Mouse (Mus musculus) embryonic facial prominence, embryonic 14.5 days (tissue): Measurements from ENCODE around the gene Tacc2. TPM values are rescaled to one million over a fixed set of nuclear protein-coding genes. Genes with fewer than 3 reads are reported as not detected.
A peak's percentile ranks its signal among the peaks of the same experiment; 100 is the strongest.

Experiments
- ATAC-seq: fragments of 200-750 bp; cut with Nextera tagmentation; 2 replicates; pipeline ENCODE4 v1.8.0; 2017; ENCODE audit warnings: low read depth, moderate number of reproducible peaks, moderate TSS enrichment
- DNase-seq: peaks from one replicate; pipeline ENCODE4 v3.0.0-alpha.2; 2015; ENCODE audit warnings: low spot score
- H3K27ac ChIP-seq: fragments of 300-500 bp; sonication (generic); replicated peaks from 2 replicates; pipeline ENCODE4 v1.5.1; 2014; ENCODE audit warnings: low read depth, mild to moderate bottlenecking, low read length, moderate library complexity
- H3K27me3 ChIP-seq: fragments of 300-500 bp; sonication (generic); replicated peaks from 2 replicates; pipeline ENCODE4 v1.6.1; 2014; ENCODE audit warnings: low read length; ENCODE audit not compliant: control insufficient read depth, insufficient read depth
- H3K36me3 ChIP-seq: fragments of 300-500 bp; sonication (generic); 2 replicates; pipeline ENCODE4 v1.6.1; 2014; ENCODE audit warnings: low read length, mixed read lengths; ENCODE audit not compliant: control insufficient read depth, insufficient read depth
- H3K4me1 ChIP-seq: fragments of 300-500 bp; sonication (generic); 2 replicates; pipeline ENCODE4 v1.6.1; 2014; ENCODE audit warnings: antibody characterized with exemption, low read length; ENCODE audit not compliant: control insufficient read depth, insufficient read depth
- H3K4me2 ChIP-seq: fragments of 300-500 bp; sonication (generic); 2 replicates; pipeline ENCODE4 v1.6.1; 2014; ENCODE audit warnings: low read depth, mild to moderate bottlenecking, low read length, moderate library complexity, mixed read lengths
- H3K4me3 ChIP-seq: fragments of 300-500 bp; sonication (generic); 2 replicates; pipeline ENCODE4 v1.5.1; 2014; ENCODE audit warnings: low read depth, mild to moderate bottlenecking, low read length
- H3K9ac ChIP-seq: fragments of 300-500 bp; sonication (generic); 2 replicates; pipeline ENCODE4 v1.6.1; 2014; ENCODE audit warnings: low read depth, mild to moderate bottlenecking, low read length, moderate library complexity, mixed read lengths
- H3K9me3 ChIP-seq: fragments of 300-500 bp; sonication (generic); 2 replicates; pipeline ENCODE4 v1.6.1; 2016; ENCODE audit warnings: low read length; ENCODE audit not compliant: control insufficient read depth
- WGBS: fragments of 180-500 bp; shearing (Covaris S2); extraction: QIAGEN DNeasy Blood & Tissue Kit; methylation state at CpG from one replicate; pipeline ENCODE4 v1.1.7; 2014; 5-methylcytosine and 5-hydroxymethylcytosine counted together
- polyA plus RNA-seq: library from polyadenylated mRNA; unstranded; fragments of >200 nt; fragmentation: Nextera tagmentation; extraction: Ambion mirVana; gene quantifications from 2 replicates; pipeline ENCODE4 v1.2.1, GENCODE M21; 2014

Gene Tacc2
- polyA plus RNA-seq, 1 experiment from 2014 or later = 44.4 TPM

DNA sequence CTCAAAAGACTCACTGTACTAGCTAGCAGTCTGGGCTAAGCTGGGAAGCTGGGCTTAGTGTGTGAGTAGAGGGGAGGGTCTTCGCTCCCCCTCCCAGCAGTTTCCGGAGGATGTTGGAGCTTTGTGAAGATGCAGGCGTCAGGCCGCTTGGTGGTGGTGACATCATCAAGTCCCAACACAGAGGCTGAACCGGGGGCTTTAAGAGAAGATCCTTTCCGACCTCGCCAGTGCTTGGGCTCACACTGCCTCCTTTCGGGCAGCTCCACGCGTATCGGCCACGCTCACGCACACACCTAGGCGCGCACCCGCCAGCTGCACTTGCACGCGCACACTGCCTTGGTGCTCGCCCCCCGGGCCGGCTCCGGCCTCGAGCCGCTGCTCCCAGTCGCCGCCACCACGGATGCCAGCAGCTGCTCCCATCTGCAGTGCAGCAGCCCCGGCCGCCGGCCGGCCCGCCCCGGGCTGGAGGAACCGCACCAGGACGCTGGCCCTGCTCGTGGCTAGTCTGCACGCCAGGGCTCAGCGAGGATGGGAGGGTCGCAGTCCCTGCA, 115.2 kb downstream of the Tacc2 start:
- H3K9ac ChIP-seq = peak overlapping the region; percentile 88
- DNase-seq (peak; percentile 94), ATAC-seq (peak; percentile 84)
- under 1% methylated on average over 24 of the region's 39 CpGs for WGBS
- H3K27me3 ChIP-seq = no peaks in the 10 kb centered on the region
- H3K4me1 ChIP-seq = peaks cover 35% of the 10 kb centered on the region
- no peaks in the 10 kb centered on the region for H3K9me3 ChIP-seq
- H3K36me3 ChIP-seq = no peaks in the 10 kb centered on the region; the same call in 1 of the 2 replicates
- H3K27ac ChIP-seq = peak overlapping the region; percentile 97
- H3K4me3 ChIP-seq = peak overlapping the region; percentile 70
- H3K4me2 ChIP-seq = peak overlapping the region; percentile 92

DNA sequence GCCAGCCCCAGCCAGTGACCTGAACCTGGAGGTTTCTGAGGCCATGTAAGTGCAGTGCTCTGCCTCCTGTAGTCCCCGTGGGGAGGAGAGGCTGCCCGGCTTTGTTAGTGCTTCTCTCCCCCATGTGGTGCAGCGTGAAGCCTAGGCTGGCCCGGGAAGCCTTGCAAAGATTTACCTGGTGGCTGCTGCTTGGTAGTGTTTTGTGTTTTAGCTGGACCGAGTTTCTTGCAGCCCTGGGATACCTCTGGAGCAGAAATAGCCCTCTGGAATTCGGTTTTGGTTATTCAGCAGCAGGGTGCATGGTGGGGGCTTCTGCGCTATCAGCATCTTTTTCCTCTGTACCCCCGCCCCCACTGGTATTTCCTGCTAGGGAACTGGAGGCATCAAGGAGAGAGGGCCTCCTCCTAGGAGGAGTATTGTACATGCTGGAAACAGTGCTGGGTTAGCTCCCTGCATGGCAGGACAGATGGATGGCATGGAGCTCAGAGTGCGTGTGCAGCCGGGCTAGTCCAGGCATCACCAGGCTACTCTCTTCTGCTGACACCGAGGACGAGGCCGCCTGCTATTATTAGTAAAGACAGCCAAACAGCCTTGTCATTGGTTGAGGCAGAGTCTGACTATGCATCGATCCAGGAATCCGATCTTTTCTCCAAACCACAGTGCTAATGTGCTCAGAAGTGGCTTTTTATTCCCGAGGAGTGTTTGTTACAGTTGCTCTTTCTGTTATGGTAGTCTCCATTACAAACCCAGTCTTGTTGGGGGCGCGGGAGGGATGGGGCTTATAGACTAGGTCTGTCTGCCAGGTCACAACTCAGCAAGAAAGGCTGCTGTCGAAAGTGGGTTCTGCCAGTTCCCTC, 115.9 kb downstream of the Tacc2 start:
- Histone ChIP-seq H3K4me3 (peak overlapping the region; percentile 70), H3K4me2 (peak overlapping the region; percentile 92), H3K9ac (peak overlapping the region; percentile 88), H3K4me1 (peaks cover 35% of the 10 kb centered on the region), H3K27me3 (no peaks in the 10 kb centered on the region), H3K36me3 (no peaks in the 10 kb centered on the region; the same call in 1 of the 2 replicates), H3K9me3 (no peaks in the 10 kb centered on the region), H3K27ac (peak overlapping the region; percentile 97)
- ATAC-seq = peak; percentile 56
- 2% methylated on average over 18 of the region's 19 CpGs for WGBS
- peak; percentile 63 for DNase-seq

DNA sequence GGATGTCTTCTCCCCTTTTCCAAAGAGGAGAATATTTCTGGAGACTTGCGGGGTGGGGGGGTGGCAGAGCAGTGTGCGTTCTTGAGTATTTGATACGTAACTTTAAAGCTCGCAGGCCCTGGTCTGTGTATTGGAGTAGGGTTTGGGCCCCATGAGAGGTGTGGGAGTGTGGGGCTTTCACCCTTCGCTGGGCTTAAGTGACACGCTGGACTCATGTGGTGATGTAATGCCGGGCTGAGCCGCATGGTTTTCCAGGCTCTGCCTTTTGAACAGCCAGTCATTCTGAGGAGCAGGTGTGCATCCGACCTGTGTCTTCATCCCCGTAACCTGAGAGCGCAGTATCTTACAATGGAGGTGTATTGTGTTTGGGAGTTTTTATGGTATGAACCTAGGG, 116.6 kb downstream of the Tacc2 start:
- peak overlapping the region; percentile 97 for H3K27ac ChIP-seq
- peak overlapping the region; percentile 88 for H3K9ac ChIP-seq
- no peaks in the 10 kb centered on the region; the same call in 1 of the 2 replicates for H3K36me3 ChIP-seq
- ATAC-seq (peak; percentile 19; the same call in 1 of the 2 replicates), DNase-seq (peak; percentile 70)
- H3K27me3 ChIP-seq = no peaks in the 10 kb centered on the region
- peaks cover 35% of the 10 kb centered on the region for H3K4me1 ChIP-seq
- 21% methylated on average over 11 of the region's 11 CpGs for WGBS
- peak overlapping the region; percentile 70 for H3K4me3 ChIP-seq
- no peaks in the 10 kb centered on the region for H3K9me3 ChIP-seq
- H3K4me2 ChIP-seq = peak overlapping the region; percentile 92

DNA sequence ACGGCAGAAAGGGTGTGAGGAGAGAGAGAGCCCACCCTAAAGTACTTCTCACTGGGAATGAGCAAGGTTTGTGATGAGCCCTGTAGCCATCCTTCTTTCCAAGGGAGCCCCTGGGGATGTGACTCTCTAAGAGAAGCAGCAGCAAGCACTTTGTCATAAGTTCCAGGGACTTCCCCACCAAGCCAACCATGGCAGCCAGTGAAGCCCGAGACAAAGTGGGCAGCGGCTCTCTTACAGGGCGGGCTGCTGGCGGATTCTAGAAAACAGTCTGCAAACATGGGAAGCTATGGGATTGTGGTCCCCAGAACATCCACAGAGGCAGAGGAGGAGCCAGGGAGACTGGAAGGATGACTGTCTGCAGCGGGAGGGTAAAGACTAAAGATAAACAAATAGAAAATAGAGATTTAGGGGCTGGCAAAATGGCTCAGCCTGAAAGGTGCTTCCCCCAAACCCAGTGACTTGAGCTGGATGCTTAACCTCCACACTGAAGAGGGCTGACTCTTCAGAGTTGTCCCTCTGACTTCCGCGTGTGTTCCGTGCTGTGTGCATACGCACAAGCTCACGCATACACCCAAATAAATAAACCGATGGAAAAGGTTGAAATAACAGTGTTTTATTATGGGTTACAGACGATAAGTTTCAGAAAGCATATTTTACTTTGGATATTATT, 118.6 kb downstream of the Tacc2 start:
- no peak overlapping the region for H3K4me3 ChIP-seq
- DNase-seq (no peak), ATAC-seq (no peak)
- H3K27me3 ChIP-seq = no peaks in the 10 kb centered on the region
- no peak overlapping the region for H3K27ac ChIP-seq
- WGBS = 73% methylated on average over 13 of the region's 13 CpGs
- no peaks in the 10 kb centered on the region for H3K9me3 ChIP-seq
- peaks cover 35% of the 10 kb centered on the region for H3K4me1 ChIP-seq
- H3K4me2 ChIP-seq = peak overlapping the region; percentile 92
- peaks cover 6% of the 10 kb centered on the region; the same call in 1 of the 2 replicates for H3K36me3 ChIP-seq
- H3K9ac ChIP-seq = no peak overlapping the region

DNA sequence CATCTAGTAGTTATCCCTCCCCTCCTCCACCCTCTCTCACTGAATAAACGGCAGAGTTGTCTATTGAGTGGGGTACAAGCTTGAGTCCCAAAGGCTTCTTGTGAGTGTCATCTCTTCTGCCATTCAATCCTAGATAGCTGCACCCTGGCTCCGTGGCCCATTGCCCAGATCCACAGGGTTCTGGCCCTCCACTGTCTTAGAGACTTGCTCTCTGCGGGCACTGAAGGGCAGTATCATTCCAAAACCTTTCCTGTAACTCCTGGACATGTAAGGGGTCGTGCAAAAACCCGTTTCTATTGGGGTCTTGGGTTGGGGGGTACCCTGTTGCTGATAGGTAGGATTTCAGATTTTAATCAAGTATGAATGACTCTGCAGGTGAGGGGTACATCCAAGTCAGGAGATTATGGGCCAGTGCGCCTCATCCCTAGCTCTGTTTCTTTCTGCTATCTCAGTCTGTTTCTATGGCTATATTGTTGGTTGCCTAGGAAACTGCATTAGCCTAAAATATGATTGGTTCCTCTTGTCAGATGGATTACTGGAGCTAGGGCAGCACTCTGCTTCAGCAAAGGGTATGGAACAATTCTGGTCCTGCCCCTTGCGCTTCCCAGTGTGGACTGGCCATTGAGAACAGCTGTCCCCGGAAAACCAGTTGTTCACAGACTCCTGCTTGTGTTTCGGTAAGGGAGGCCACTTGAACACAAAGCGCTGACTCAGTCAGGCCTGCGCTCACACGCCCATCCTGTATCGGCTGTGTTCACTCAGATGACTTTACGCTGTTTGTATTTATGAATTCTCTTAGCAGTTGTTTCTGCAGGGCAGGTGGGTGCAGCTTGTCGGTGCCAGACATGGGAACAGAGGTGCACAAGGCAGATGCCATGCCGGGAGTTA, 119.4 kb downstream of the Tacc2 start:
- 77% methylated on average over 16 of the region's 16 CpGs for WGBS
- Histone ChIP-seq H3K27ac (no peak overlapping the region), H3K4me1 (peaks cover 27% of the 10 kb centered on the region), H3K4me2 (no peak overlapping the region), H3K9ac (no peak overlapping the region), H3K4me3 (no peak overlapping the region), H3K9me3 (no peaks in the 10 kb centered on the region), H3K27me3 (no peaks in the 10 kb centered on the region), H3K36me3 (peaks cover 6% of the 10 kb centered on the region; the same call in 1 of the 2 replicates)
- DNase-seq (no peak), ATAC-seq (no peak)

DNA sequence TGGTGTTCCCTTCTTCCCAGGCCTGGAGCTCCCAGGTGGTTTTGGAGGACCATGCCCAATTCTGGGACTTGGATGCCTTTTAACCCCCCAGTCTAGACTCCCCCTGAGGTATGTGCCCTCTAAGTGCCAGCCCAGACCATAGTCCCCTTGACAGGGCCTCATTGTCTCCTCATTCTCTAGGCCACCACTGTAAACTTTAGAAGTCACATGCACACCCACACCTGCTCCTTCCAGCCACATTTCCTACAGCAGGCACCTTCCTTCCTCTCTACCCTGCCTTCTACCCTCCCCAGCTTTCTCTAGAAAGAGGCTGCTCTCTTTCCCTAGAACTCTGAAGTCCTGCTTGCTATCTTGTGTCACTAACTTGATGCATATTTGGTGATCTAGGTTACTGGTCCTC, 121.2 kb downstream of the Tacc2 start:
- H3K4me2 ChIP-seq = no peak overlapping the region
- H3K9ac ChIP-seq = no peak overlapping the region
- H3K4me1 ChIP-seq = peaks cover 23% of the 10 kb centered on the region
- H3K36me3 ChIP-seq = peaks cover 6% of the 10 kb centered on the region; the same call in 1 of the 2 replicates
- H3K4me3 ChIP-seq = no peak overlapping the region
- H3K9me3 ChIP-seq = no peaks in the 10 kb centered on the region
- DNase-seq (no peak), ATAC-seq (no peak)
- H3K27me3 ChIP-seq = no peaks in the 10 kb centered on the region
- no peak overlapping the region for H3K27ac ChIP-seq

DNA sequence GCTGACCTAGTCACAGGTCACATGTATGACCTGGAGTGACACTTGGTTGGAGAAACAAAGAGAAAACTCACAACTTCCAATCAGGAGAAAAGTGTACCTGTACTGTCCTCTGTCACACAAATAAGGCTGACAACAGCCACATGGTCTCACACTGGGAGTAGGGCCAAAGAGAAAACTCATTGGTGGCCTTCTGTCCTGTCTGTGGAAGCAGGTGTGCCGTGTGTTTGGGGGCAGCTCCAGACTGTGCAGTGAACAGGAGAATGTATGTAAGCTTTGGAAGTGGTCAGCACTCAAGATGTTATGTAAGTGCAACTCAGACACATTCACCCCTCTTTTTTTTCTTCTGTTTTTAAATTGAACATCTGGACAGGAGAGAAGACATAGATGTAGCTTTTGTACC, 124.1 kb downstream of the Tacc2 start:
- H3K36me3 ChIP-seq = peaks cover 6% of the 10 kb centered on the region; the same call in 1 of the 2 replicates
- no peak overlapping the region for H3K4me2 ChIP-seq
- no peak overlapping the region for H3K4me3 ChIP-seq
- ATAC-seq = no peak
- 75% methylated on average over 1 of the region's 1 CpGs for WGBS
- H3K9ac ChIP-seq = no peak overlapping the region
- H3K27ac ChIP-seq = no peak overlapping the region
- H3K27me3 ChIP-seq = no peaks in the 10 kb centered on the region
- no peaks in the 10 kb centered on the region for H3K9me3 ChIP-seq
- peaks cover under 1% of the 10 kb centered on the region; the same call in 1 of the 2 replicates for H3K4me1 ChIP-seq
- no peak for DNase-seq

DNA sequence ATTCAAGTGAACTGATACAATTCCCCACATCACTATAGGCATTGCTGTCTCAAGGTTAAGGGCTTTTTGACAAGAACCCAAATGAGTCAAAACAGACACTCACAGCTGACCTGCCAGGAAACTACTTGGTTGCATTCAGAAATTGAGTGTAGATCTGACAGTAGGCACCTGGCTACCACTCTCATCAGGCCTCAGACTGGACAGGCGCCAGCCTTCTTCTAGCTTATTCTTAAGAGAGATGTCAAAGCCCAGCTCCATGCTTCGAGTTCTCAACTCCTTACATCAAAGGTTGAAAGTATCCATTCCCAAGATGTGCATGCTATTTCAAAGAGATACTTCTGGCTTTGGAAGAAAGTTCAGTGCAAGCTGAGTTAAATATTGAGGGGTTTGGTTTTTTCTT, 128.0 kb downstream of the Tacc2 start:
- Histone ChIP-seq H3K27me3 (no peaks in the 10 kb centered on the region), H3K4me2 (no peak overlapping the region), H3K9me3 (no peaks in the 10 kb centered on the region), H3K27ac (no peak overlapping the region), H3K4me3 (no peak overlapping the region), H3K36me3 (peaks cover 3% of the 10 kb centered on the region; the same call in 1 of the 2 replicates), H3K4me1 (peaks cover 16% of the 10 kb centered on the region), H3K9ac (no peak overlapping the region)
- WGBS = 64% methylated on average over 2 of the region's 2 CpGs
- ATAC-seq (no peak), DNase-seq (no peak)
